Mouse (Mus musculus): ENCODE results near the gene Dscaml1.

DNA sequence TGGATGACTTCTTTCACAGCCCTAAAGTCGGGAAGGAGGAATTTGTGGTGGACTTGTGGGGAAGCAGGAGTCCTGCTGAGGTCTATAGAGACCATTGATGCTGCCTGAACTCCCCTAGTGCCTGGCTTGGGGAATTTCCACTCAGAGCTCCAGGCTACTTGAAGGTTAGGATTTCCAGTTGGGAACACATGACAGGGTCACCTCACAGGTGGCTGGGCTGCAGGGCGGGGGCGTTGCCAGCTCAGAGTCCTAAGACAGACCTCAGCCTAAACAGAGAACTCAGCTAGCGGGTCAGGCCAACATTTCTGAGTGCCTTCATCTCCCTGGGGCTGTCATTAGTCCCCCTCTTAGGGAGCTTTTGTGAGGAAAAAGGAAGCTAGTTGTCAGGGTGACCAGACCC is 24.6 kb upstream of the Dscaml1 start:
- TF ChIP-seq CTCF (IDR thresholded peaks at IDR 0.05; ENCODE audit: borderline replicate concordance, insufficient read depth, low read length) (no peak), POLR2A (IDR thresholded peaks at IDR 0.05; ENCODE audit: low read depth, low read length) (no peak)
